Mouse (Mus musculus): ENCODE data around the gene Stk19.

DNA sequence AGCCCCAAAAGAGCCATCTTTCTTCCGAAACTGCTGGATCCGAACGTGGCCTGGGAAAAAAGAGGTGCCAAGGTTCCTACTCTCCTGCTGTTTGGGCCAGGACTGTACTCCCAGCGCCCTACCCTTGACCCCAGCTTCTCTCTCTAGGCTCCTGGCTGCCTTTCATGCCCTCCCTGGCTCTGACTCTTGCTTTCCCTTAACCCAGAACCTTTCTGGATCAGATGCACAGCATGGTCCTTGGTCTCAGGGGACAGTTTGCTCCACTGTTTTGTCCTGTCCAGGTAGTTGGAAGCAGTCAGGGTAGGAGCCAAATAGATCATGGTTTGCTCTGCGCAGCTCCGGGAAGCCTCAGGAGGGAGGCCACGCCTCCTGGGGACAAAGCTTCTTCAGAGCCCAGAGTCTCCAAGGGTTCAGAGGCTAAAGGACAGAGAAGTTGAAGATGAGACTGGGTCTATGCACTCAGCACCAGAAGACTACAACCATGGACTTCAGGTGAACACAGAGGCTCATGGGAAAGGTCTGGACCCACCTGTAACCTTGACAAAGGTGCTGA lies 21.9 kb downstream of the Stk19 start:
- TF ChIP-seq CTCF (IDR thresholded peaks at IDR 0.05; ENCODE audit: extremely low read depth, insufficient read depth, low read length) (no peak), POLR2A (IDR thresholded peaks at IDR 0.05; ENCODE audit: extremely low read depth, insufficient read depth, low read length) (no peak)

Data from cortical plate, adult 2 months (tissue).